Mouse (Mus musculus): ENCODE results near the gene Cbx2.

DNA sequence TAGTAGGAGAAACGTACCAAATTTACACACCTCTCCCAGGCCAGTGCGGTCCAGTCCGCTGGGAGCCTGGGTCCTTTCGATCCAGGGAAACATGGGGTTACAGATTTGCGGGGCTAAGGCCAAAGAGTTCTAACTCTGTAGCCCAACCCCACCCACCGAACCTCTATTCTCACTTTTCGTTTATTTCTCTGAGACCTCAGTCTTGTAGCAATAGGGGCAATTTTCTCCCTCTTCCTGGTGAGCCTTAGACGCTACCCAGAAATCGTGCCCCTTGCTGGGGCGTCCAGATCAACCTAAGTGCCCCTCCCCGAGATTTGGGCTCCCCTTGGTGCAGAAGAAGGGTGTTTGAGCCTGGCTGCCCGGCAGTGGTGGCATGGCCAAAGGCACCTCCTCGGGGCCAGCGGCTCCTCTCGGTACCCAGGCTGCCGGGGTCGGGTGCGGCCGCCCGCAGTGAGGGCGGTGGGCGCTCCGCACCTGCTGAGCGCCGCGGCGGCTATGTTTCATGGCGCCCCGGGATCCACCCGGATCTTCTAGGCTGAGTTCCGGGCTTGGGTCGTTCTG, 32.9 kb downstream of the Cbx2 start:
- TF ChIP-seq CTCF (IDR thresholded peaks at IDR 0.05; ENCODE audit: low read depth), result no peak
- no peak for TF ChIP-seq EP300 (IDR thresholded peaks at IDR 0.05; ENCODE audit: low read depth)
